Mouse (Mus musculus) frontal cortex, adult 2 months (tissue): ENCODE measurements around the gene Col4a3. TPM values are rescaled to one million over a fixed set of nuclear protein-coding genes. Genes with fewer than 3 reads are reported as not detected.

Experiments
- DNase-seq, 2 experiments: peaks; one replicate each; pipeline ENCODE4 v3.0.0; 2022; ENCODE audit warnings: low spot score in 1 of 2; ENCODE audit errors: extremely low spot score in 1 of 2
- polyA plus RNA-seq: library from polyadenylated mRNA; depleted of rRNA; stranded (reverse); fragments of >200 nt; gene quantifications from 2 replicates; pipeline ENCODE4 v1.2.3, GENCODE M21; 2012

Gene Col4a3
- polyA plus RNA-seq, 1 experiment: 0.28 TPM

DNA sequence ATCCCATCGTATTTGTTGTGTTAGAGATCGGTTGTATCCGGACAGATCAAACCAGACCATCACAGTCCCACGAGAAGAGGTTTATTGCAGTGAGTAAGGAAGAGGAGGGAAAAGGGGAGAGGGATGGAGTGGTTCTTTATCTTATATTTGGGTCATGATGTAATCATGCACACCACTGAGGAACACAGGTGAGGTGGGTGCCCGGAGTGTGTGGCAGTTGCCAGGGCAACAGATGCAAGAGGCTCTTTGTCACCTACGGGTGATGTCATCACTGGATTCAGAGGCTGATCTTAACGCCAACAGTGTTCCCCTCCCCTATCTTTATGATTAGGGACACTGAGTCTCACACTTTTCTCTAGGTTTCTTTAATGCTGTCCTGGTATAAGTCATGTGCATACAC is 18.6 kb downstream of the Col4a3 start:
- DNase-seq: no peak

DNA sequence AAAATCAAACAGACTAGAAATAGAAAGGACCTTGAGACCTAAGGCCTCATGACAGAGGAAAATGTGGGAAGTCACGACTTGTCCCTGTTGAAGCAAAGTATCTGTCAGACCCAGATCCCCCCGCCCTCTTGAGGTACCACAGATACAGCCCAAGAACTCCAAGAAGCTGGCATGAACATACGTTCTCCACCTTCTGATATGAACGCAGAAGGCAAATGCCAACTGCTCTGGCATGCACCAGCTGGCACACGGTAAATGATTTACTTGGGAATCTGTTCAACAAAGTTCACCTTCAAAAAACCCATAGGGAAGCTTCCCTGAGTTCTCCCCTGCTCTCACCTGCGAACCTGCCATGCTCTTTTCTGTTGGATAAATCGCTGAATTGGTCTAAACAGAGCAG is 19.1 kb downstream of the Col4a3 start:
- DNase-seq: no peak

DNA sequence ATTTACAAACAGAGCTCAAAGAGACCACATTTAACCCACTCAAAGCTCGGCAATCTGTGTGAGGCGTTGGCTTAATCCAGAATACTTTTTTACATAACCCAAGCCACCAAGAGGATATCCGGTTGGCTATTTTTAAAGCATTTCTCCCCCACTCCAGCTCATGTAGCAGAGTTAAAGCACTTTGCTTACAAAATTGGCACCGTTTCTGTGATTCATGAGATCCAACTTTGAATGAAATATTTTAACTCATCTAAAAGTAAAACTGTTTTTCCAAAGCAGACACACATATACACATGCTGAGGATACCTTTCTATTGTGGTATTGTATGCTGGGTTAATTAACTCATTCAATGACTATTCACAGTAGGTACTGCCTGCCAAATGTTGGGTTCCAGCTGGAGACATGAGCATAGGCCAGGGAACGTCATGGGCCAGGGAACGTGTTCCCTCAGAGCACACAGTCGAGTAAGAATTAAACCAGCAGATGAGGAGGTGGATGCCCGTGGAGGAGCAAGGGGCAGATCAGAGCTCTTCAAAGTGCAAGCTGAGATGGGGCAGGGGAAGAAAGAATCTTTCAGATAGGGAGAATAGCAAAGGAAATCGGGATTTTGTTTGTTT is 22.0 kb downstream of the Col4a3 start:
- peak; percentile 20 to 72 for DNase-seq

DNA sequence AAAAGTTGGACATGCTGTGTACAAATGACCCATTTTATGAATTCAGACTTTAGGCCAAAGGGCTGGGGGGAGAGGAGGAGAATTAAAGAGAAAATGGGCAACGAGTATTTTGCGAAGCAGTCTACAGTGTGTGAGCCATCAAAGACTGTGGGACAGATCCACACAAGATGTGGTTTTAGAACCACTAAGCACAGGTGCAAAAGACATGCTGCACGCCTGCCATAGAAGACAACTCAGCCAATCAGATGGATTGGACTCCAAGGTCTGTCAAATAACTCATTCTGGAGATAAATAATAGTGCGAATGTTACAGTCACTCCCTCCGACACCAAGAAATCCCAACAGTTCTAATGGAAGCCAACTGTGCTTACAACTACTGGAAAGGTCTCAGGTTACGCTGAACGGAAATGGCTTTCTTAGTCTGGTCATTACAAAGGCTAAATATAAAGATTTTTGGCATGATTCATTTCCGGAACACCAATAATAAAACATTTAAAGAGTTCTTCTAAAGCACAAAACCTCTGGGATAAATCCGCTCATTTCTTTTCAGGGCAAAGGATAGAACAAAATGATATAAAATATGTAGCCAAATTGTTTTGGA is 25.4 kb downstream of the Col4a3 start:
- DNase-seq: no peak

DNA sequence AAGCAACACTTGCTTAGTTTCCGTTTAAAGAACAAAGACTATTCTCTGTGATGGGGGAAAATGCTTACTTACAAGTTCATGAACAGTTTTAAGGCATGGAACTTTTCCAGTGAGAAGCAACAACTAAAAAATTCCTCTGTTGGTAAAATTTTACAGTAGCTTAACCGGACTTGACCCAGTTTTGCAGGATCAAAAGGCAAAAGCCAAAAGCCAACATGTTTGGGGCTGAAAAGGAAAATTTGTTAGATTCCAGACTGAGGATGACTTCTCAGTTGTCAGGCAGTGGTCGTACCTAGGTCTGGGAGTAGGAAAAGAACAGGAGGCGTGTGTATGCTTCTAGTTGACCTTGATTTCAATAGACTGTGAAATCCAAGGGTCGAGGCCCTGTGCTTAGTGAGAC is 31.3 kb downstream of the Col4a3 start:
- DNase-seq: no peak

DNA sequence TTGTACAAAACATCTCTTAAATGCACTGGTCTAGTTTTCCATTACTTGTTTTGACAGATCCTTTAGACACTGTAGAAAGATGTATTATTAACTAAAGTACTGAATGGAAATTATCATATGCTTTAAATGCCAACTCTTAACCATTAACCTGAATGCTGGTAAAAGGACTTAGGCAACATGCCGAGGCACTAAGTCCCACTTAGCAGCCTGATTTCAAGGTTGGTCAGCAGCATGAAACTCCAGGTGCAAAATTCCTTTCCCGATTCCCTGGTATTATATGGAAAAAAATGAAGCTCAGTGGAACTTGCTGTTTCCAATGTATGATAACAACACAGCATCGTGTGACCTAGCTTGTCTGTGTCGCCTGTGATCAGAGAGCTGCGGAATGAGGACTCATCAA is 31.9 kb downstream of the Col4a3 start:
- DNase-seq: no peak

DNA sequence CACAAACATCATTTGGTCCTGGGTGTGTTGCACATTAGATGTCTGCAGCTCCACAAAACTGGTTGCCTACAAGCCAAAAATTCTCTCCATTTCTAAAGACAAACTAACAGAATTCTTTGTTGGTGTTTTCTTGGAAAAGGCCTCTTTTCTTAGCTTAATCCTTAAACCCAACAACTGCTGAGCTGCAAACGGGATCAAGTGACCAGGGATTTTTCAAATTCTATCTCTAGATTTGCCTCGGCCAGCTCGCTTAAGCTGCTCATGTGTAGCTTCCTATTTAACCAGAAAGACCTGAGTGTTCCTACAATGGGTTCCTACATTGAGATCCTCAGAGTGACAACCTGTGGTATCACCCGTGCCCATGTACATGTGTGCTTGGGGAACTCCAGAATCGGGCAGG is 33.3 kb downstream of the Col4a3 start:
- no peak for DNase-seq

DNA sequence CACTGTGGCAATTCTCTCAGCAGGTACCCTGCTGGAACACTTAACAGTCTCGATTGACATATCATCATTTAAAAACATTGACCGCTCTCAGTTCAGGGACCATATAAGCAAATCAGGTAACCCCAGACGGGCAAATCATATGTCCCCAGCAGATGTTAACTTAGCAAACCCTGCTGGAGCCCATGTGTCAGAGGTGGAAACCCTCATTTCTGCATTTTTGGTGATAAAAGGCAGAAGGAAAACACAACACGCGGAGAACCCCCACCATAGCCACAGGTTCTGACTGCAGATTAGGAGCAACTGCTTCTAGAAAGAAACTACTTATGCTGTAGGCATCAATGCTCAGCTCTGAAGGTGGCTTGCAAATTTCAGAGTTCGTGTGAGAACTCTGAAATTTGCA is 38.2 kb downstream of the Col4a3 start:
- DNase-seq: no peak

DNA sequence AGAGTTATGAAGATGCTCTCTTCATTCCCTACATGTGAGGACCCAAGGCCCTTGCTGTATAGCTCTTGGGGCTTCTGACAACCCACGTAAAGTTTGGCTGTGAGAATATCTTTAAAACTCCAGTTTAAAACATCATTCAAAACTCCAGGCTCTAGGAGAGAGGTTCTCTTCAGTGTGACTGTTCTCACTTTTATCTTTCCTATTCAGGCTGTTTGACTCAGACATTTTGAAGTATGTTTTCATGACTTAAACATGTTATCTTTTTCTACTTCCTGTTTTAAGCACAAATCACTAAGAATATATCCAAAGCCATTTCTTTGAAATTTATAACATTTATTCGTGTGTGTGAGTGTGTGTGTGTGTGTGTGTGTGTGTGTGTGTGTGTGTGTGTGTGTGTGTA is 38.8 kb downstream of the Col4a3 start:
- no peak for DNase-seq

DNA sequence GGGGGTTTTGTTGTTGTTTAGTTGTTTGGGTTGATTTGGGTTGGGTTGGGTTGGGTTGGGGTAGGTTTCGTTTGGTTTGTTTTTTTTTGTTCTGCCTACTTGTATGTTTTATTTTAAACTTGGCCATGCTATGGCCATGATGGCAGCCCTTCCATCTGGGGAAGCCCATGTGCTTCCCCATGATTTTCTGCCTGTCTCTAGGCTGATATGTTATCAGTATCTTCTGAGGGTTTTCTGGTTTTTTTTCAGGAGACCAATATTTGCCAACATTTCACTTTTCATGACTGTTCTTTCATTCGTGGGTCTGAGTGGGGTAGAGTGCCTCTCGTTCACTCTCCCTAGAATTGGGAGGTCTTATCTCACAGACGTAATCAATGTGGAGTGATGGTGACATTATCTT is 40.9 kb downstream of the Col4a3 start:
- DNase-seq: no peak

DNA sequence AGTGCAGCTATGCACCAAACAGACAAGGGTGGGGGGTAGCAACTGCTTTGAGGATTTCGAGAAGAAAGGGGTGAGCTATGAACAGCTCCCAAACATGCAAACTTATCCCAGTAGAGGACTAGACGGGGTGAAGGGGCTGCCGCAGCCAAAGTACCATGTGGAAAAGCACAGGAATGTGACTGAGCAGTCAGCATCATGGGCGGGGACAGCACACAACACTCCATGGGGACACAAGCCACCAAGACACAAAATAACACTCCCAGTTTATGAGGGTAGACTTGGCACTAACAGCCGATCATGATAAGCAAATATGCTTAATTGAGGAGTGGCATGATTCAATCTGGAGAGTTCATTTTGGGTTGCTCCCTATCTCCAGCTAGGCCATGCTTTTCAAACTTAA is 42.8 kb downstream of the Col4a3 start:
- no peak for DNase-seq

DNA sequence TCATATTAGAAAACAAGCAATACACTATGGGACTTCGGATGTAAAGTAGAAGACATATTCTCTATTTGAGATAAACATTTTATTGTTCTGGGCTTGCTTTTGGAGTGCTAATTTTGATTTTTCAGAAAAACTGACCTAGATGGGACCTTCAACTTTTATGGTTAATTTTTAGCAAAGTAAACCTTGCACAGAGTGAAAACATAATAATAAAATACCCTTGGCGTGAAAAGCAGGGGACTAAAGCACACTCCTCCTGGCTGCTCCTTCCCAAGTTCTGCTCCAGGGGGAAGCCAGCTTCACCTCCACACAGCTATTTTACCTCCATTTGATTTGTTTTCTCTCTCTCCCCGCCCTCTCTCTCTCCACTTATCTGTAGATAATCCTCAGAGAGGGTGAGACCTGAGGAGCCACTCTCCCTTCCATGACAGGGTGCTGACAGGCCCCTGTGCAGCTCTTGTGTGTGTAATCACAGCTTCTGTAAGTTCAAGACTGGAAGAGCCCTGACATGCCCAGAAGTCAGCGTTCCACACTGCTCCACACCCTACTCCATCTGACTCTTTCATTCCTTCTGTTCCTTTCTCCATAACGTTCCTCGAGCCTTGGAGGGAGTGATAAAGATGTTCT is 44.6 kb downstream of the Col4a3 start:
- no peak for DNase-seq

DNA sequence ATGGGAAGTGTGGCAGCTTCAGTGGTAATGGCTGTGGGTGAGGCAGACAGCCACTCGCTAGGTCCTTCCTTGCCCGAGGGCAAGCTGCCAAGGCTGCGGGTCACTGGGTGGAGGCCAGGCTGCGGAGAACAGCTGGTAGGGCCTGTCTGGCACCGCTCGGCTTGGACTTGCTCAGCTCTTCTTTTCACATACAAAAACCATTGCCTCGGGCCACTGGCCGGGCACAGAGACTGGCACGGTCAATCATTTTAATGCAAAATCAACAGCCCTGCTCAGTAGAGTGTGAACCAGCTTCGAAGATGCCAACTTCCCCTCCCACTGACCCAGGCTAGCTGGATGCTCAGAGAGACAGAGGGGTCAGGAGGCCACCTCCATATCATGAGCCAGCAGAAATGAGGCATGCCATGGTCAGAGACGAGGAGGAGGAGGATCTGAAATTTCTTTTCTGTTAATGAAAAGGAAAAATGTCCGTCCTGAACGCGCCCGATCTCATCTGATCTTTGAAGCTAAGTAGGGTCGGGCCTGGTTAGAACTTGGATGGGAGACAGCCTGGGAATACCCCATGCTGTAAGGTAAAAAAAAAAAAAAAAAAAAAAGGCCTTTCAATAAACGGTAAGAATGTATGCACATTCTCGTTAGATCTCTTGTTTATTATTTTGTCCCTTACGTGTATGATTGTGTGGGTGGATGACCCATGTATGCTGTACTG is 48.0 kb downstream of the Col4a3 start:
- peak in 1 of 2 experiments; percentile 32 for DNase-seq

DNA sequence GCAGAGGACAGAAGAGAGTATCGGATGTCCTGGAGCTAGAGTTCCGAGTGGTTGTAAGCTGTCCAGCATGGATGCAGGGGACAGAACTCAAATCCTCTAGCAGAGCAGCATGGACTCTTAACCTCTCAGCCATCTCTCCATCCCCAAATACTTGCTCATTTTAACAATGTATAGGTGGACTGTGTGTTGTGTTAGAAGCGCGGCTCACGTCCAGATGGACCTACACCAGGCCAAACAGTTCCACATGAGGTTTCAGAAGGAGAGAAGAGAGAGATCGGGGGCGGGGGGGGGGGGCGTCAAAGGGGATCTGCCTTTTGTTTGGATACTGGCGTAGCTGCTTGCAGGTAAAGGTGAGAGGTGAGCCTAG is 48.5 kb downstream of the Col4a3 start:
- DNase-seq: no peak

DNA sequence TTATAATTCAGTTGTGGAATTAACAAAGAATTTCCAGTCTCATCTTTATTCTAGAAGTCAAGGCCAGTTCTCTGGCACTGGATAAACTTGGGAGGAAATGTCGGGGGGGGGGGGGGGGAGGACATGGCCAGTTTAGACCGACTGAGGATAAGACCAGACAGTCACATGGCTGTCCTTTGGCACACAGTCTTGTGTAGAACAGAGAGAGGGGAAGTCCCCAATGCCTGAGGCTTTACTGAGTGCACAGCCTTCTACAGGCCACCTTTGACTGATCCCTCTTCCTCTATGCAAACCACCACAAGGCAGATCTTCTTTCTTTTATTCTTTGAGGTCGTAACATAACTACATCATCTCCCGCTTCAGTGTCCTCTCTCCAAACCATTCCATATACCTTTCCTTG is 49.6 kb downstream of the Col4a3 start:
- no peak for DNase-seq

DNA sequence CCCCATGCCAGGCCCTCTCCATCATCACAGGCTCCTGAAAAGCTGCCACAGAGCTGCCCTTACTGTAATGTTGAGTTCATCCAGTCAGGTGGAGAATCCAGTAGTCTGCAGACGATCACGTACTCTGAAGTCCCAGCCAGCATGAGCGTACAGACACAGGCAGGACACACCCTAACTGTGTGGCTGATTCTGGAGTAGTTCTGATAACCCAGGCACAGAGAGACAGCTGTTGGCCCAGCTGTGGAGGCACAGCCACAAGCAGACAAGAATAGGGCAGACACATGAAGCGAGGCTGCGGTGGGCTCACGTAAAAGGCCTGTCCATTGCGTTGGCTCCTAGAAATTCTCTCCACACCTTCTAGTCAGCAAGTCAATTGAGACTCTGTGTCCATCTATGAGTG is 50.7 kb downstream of the Col4a3 start:
- DNase-seq: no peak

DNA sequence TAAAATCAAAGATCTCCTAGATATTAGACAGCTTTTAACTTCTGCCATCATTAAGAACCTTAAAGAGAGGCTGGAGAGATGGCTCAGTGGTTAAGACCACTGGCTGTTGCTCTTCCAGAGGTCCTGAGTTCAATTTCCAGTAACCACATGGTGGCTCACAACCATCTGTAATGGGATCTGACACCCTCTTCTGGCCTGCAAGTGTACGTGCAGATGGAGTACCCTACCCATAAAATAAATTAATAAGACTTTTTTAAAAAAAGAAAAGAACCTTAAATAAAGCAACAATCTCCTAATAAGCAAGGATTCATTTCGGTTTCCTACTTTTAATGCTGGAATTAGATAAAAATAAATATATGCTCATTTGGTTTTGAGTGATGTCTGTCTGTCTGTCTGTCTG is 51.7 kb downstream of the Col4a3 start:
- no peak for DNase-seq

DNA sequence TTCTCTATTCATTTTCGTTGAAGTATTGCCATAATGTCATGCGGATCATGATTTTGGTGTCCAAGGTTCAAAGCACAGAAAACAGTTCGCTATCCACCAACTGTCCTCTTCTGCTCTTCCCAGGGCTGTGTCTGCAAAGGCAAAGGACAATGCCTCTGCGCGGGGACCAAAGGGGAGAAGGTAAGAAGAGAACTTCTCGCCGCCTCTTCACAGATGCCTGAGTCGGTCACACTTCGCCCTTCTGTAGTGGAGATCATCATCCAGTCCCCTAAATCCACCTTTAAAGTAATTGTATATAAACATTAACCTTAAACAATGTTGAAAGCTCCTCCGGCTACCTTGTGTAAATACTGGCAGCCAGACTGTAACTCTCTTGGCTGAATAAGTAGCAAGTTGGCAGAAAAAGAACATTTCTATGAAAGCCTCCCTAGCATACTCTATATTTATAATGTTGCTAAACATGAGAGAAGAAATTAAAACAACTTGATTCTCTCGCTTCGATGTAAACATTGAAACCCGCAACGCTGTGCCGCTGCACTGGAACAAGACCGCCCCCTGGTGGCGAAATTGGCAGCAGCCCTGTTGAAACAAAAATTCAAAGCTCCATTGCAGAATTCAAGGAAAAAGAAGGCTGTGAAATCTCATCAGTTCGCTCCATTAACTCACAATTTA is 54.7 kb downstream of the Col4a3 start:
- peak; percentile 9 to 89 for DNase-seq

DNA sequence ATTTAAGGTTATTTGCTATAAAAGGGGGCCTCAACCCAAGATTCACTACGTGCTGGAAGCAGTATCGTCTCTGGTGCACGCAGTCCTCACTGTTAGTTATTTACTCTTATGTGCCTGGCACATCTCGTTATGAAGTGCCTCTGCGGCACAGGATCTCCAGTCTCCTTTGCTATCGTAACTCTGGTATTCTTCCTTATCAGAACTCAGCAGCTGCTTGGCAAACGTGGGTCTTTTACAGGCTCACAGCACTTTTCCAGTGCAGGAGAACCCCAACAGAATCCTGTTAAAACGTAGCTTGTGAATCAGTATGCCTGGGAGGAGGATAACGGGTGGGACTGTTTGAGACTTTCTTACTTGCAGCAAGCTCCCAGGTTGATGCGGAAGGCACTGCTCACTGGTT is 61.3 kb downstream of the Col4a3 start:
- DNase-seq: no peak

DNA sequence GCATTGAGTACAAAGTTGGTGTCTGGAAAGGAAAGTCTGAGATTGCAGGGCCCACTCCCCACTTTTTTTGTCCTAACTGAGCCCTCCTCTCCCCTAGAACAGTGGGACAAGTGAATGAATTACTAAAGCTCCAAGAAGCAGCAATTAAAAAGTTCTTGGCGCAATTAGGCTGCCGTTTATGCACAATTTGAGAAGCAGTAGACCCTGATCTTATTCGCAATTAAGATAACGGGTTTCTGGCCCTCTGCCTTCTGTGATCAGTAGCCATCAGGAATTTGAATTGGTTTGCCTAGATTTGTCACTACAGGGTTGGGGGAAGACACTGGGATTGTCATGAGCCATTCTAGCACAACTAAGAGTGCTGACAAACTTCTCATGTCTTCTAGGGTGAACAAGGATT is 64.1 kb downstream of the Col4a3 start:
- DNase-seq: no peak

DNA sequence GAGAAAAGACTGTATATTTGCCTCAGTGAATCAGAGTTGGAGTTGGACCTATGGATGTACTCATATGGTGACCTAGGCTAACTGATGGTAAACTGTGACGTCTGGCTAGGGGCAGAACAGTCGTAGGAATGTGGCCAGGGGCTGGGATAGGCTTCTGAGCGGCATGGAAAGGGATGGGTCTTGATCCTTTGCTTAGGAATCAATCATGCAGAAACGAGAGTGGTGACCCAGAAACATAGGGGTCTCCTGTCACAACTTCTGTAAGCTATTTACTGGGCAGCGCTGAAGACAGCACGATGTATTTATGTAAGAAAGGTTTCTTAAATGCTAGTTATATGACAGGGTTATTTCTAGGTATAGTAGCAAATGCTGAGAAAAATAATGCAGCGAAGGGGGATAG is 67.3 kb downstream of the Col4a3 start:
- DNase-seq: no peak
